Mouse (Mus musculus): ENCODE data around the gene Adcy2. TPM values are rescaled to one million over a fixed set of nuclear protein-coding genes. Genes with fewer than 3 reads are reported as not detected.

The Adcy2 gene
- polyA plus RNA-seq, 1 experiment, result 3.1 TPM

DNA sequence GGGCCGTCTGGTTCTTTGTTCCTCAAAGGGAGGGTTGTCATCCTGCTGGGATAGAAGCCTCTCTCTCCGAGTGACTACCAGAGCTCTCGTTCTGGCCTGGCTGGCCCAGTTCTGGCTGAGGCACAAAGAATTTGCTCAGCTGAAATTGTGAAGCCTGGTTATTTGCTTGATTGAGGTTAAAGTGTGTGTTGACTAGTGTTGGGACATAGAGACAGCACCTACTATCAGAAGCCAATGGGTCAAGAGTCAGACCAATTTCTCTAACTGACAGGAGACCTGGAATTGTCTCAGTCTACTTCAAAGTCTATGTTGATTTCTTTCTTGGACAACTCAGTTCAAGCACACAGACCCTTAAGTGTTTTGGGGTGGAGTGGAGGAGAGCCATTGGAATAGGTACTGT lies 372.3 kb downstream of the Adcy2 start:
- no peak for DNase-seq (ENCODE audit: low spot score)

DNA sequence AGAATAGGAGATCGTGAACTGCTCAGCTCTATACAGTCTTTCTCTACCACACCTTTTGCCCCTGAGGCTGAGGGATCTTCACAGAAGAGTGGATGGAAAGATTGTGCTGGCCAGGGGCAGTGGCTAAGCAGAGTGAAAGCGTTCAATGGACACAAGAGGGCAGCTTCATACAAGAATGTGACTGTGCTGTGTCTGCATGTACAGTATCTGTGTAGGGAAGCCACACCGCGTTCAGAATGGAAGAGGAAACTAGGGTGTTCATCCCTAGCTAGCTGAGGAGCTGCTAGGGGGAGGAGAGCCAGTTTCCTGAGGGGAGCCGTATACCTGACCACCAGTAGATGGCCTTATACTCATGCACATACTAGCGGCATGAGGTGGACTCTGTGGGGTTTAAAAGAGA lies 376.5 kb downstream of the Adcy2 start:
- DNase-seq (ENCODE audit: low spot score), result no peak

DNA sequence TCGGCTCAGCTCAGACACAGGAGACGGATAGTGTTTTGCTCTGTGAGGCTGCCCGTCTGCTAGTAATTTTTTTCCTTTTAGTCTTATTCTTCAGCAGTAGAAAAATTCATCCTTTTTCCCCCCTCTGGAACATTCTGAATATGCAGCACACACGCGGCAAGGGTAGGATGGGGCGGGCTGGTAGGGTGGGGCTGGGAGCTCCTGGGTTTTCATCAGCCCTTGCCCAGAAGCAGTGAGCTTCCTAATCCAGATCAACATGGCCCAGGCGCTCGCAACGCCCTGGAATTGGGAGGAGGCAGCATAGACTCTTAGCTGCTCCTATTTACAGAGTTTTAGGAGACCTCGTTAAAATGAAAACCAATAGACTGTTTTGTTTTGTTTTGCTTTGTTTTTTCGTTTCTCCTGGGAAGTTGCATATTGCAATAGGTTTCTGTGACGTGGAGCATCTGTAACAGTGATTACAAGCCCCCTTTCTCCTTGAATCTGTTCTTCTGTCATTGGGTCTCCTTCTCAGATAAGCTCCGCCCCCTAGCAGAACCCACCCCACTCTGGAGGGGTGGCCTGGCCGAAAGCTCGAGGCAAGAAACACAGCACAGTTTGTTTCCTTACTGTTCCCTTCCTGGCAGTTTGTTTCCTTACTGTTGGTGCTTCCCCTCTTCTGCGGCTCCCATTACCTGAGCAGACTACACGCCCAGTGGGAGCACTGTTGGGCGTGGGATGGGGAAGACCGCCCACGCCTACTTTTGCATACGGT lies 391.5 kb downstream of the Adcy2 start:
- DNase-seq (ENCODE audit: low spot score), result no peak

DNA sequence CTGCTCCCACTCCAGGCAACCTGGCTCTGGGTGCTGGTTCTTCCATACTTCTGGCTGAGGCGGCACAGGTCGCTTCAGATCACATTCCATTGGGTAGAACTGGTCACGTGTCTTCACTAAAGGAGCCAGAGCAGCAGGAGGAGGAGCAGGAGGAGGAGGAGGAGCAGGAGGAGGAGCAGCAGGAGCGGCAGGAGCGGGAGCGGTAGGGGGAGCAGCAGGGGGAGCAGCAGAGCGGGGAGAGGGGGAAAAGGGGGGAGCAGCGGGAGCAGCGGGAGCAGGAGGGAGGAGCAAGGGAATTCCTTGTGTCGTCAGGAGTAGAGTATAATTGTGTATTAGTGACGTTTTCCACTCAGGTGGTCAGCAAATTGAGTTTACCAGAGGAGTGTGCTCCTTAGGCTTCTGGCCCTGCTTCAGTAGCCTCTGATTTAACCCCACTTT lies 393.6 kb downstream of the Adcy2 start:
- no peak for DNase-seq (ENCODE audit: low spot score)

- no peak for DNase-seq (ENCODE audit: low spot score)
These were observed 396.3 kb downstream of the Adcy2 start for GRCm38 (mm10) chr13:68603085-68603484.

- no peak for DNase-seq (ENCODE audit: low spot score)
These were observed 398.2 kb downstream of the Adcy2 start for GRCm38 (mm10) chr13:68601184-68601583.

GRCm38 (mm10) chr13:68598953-68599352 lies 400.4 kb downstream of the Adcy2 start:
- DNase-seq (ENCODE audit: low spot score), result no peak

- no peak for DNase-seq (ENCODE audit: low spot score)
These were observed 401.7 kb downstream of the Adcy2 start for GRCm38 (mm10) chr13:68597667-68598066.

DNA sequence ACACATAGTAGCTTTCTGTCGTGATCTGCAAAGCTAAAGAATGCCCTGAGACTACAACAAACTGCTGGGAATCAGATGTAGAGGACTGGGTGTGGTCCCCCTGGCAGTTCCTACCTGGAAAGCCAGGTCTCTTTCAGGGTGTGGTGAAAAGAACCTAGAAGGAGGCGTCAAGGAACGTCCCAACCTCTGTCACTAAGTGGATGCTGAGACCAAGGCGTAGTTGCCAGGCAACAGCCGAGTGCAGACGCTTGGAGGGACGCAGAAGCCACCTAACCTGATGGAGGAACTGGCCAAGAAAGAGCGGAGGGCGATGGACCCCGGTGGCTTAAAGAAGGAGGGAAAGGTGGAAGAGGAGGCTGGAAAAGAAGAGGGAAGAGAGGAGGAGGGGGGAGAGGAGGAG lies 402.1 kb downstream of the Adcy2 start, which contains the start of gene 1700001L19Rik:
TSS of gene 1700001L19Rik (plus strand) at position 223 of the 400 bp plus-strand sequence.
- DNase-seq (ENCODE audit: low spot score), result no peak

GRCm38 (mm10) chr13:68593797-68594196 lies 405.5 kb downstream of the Adcy2 start:
- no peak for DNase-seq (ENCODE audit: low spot score)

GRCm38 (mm10) chr13:68588352-68588751 lies 411.0 kb downstream of the Adcy2 start:
- no peak for DNase-seq (ENCODE audit: low spot score)

DNA sequence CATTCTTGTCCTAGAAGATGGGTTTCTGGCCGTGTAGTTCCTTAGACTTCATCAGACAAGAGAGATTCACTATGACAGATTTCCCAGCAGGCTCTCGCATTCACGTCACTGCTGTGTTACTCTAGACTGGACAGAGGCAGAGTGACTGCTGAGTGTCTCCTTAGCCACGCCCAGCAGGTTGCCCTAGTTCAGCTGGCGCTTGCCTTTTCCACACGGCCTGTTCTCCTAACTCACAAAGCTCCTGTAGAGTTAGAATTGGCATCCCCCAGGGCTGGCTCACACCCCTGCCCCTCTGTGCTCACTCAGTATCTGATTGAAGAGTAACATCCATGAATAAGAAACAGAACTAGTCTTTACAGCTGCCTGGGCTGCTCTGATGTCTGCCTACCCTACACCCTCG lies 413.9 kb downstream of the Adcy2 start:
- DNase-seq (ENCODE audit: low spot score), result no peak

- no peak for DNase-seq (ENCODE audit: low spot score)
These were observed 415.4 kb downstream of the Adcy2 start for GRCm38 (mm10) chr13:68583961-68584360.

GRCm38 (mm10) chr13:68582517-68582780 lies 416.9 kb downstream of the Adcy2 start:
- no peak for DNase-seq (ENCODE audit: low spot score)

DNA sequence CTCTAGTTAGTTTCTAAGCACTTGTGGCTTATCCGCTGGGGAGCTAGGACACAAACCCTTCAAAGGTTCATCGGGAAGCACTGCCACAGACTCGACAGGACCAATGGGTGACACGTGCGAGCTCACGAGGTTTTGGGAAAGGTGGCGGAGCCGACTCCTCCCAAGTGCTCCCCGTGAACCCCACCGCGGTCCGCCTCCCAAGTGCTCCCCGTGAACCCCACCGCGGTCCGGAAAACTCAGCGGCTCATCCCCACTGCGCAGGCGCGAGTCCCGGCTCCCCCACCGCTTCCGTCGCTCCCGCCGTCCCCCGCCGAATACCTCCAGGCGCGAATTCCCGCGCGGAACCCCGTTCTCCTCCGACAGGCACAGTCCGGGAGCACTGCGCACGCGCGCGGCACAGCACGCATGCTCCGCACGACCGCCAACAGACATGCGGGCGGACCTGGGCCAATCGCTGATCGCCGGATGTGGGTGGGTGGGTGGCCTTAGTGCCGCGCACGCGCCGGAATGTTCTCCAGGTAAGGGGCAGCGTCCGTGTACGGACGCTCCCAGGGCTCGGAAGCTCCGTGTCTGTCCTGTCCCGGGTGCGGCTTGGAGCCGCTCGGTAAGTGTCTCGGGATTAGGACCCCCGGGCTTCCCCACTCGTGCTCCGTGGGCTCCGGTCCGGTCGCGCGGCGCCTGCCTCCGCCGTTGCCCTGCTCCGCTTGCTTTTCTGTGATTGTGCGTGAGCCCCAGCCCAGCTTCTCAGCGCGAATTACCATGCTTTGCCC lies 417.4 kb downstream of the Adcy2 start, which contains the start of the genes Mtrr and Fastkd3:
TSS of gene Mtrr (minus strand) at position 403 of the 770 bp plus-strand sequence.
TSS of gene Fastkd3 (plus strand) at position 488 of the 770 bp plus-strand sequence.
- peak; percentile 99 for DNase-seq (ENCODE audit: low spot score)

DNA sequence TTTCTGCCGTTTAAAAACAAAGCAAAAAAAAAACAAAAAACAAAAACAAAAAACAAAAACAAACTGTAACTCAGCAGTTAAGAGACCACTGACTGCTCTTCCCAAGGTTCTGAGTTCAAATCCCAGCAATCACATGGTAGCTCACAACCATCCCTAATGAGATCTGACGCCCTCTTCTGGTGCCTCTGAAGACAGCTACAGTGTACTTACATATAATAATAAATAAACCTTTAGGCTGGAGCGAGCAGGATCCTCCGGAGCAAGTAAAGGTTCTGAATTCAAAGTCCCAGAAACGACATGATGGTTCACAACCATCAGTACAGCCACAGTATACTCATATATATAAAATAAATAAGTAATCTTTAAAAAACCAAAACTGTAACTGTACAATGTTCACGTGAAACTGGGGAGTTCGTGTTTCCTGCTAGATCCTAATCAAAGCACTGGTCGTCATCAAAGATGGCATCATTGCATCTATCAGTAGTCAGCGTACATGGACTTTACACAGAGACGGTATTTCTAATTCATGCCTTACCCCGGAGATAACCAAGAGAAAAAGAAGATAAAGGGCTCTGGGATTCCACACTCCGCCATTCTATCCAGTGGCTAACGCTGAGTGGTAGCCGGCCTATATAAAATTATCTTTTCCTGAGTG lies 418.1 kb downstream of the Adcy2 start:
- no peak for DNase-seq (ENCODE audit: low spot score)

GRCm38 (mm10) chr13:68577945-68578344 lies 421.4 kb downstream of the Adcy2 start:
- no peak for DNase-seq (ENCODE audit: low spot score)

DNA sequence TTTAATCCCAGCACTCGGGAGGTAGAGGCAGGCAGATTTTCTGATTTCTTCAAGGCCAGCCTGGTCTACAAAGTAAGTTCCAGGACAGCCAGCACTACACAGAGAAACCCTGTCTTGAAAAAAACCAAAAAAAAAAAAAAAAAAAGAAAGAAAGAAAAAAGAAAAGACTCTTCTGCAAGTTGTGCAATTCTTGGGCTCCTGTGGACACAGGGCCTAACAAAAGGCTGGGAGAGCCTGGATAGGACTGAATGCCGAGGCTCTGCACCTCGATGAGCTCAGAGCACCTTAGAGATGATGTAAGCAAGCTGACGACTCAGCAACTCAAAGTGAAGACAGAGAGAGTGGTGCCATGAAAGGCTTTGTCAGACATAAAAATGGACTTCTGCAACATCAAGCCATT lies 424.9 kb downstream of the Adcy2 start:
- DNase-seq (ENCODE audit: low spot score), result no peak

DNA sequence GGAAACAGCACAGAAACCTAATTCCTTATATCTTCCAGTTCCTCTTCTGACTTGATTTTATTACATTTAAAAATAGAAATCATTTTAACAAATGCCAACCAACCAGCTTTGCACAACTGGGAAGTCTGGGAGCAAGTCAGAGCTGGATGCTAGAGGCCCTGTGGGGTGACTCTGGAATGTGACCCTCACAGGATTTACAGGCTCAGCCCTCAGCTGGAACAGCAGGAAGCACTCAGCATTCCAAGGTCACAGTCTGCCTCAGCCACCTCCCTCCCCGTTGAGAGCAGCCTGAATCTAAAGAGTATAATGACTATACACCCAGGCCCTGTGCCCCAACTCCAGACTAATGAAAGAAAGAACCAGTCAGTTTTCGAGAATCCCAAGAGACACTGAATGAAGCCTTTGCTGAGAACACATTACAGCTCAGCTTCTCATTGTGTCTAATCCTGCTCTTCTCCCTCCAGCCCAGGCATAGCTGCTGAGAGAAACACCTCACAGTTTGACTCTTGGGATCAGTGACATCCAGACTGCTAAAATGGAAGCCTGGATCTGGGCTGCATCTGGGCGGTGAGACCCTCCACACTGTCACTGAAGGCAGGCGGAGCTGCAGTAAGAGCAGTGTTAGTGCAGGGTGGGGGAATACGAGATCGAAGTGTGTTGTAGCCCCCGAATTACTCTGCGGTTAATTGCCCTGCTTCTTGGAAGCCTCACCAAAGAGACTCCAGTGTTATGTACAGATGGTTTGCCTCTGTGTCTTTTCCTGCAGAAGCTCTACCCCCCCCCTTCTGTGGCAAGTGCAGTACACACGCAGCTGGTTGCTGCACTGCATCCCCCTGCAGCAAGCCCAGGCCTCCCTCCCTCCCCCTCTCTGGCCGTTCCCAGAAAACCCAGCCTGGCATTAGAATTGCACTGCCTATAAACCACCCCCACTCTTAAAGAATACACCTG lies 426.1 kb downstream of the Adcy2 start:
- no peak for DNase-seq (ENCODE audit: low spot score)

DNA sequence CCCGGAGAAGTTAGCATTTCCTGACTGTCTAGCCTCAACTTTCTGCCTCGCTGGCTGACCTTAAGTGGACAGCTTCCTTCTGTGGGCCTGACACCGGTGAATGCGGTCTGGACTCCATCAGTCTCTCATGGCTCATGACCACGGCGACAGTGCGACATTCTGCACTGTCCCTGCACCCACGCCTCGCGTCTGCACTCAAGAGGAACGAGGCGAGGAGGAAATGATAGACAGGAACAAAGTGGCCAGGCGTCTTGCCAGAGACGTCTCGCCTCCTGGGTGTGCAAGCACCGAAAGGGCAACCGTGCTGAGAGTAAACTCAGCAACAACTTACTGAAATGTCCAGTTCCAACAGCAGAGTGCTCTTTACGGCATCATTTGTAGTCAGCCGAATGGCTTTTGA lies 427.1 kb downstream of the Adcy2 start:
- DNase-seq (ENCODE audit: low spot score), result no peak
